Mouse (Mus musculus): Measurements from ENCODE around the gene Inpp4a.
A peak's percentile ranks its signal among the peaks of the same experiment; 100 is the strongest.

Gene Inpp4a

GRCm38 (mm10) chr1:37299540-37300491 is at the start of gene Inpp4a:
Inpp4a (plus strand) TSS chr1:37299865.
- peak; percentile 99 for DNase-seq (ENCODE audit: low spot score)

GRCm38 (mm10) chr1:37250643-37251310 is 48.9 kb upstream of the Inpp4a start:
- DNase-seq (ENCODE audit: low spot score): peak; percentile 93

- DNase-seq (ENCODE audit: low spot score): no peak
Measured at GRCm38 (mm10) chr1:37258443-37258842, 41.2 kb upstream of the Inpp4a start.

- DNase-seq (ENCODE audit: low spot score): peak; percentile 66
Measured at GRCm38 (mm10) chr1:37272464-37272863, 27.2 kb upstream of the Inpp4a start.

GRCm38 (mm10) chr1:37286556-37286955 is 13.1 kb upstream of the Inpp4a start:
- no peak for DNase-seq (ENCODE audit: low spot score)

- DNase-seq (ENCODE audit: low spot score): no peak
Measured at GRCm38 (mm10) chr1:37287748-37288147, 11.9 kb upstream of the Inpp4a start.

GRCm38 (mm10) chr1:37288181-37288935 is 11.3 kb upstream of the Inpp4a start:
- DNase-seq (ENCODE audit: low spot score): no peak

GRCm38 (mm10) chr1:37288941-37289340 is 10.7 kb upstream of the Inpp4a start:
- DNase-seq (ENCODE audit: low spot score): no peak

GRCm38 (mm10) chr1:37296414-37296813 is 3.3 kb upstream of the Inpp4a start:
- DNase-seq (ENCODE audit: low spot score): no peak

- no peak for DNase-seq (ENCODE audit: low spot score)
Measured at GRCm38 (mm10) chr1:37298904-37299303, 761 bp upstream of the Inpp4a start.

- DNase-seq (ENCODE audit: low spot score): no peak
Measured at GRCm38 (mm10) chr1:37300650-37301049, 985 bp downstream of the Inpp4a start.

- no peak for DNase-seq (ENCODE audit: low spot score)
Measured at GRCm38 (mm10) chr1:37302801-37303200, 3.1 kb downstream of the Inpp4a start.

GRCm38 (mm10) chr1:37305691-37306287 is 6.1 kb downstream of the Inpp4a start:
- no peak for DNase-seq (ENCODE audit: low spot score)

- no peak for DNase-seq (ENCODE audit: low spot score)
Measured at GRCm38 (mm10) chr1:37307586-37307985, 7.9 kb downstream of the Inpp4a start.

GRCm38 (mm10) chr1:37308021-37308742 is 8.5 kb downstream of the Inpp4a start:
- no peak for DNase-seq (ENCODE audit: low spot score)

- DNase-seq (ENCODE audit: low spot score): no peak
Measured at GRCm38 (mm10) chr1:37308743-37309100, 9.1 kb downstream of the Inpp4a start.

GRCm38 (mm10) chr1:37309939-37310515 is 10.4 kb downstream of the Inpp4a start:
- no peak for DNase-seq (ENCODE audit: low spot score)

GRCm38 (mm10) chr1:37314338-37314737 is 14.7 kb downstream of the Inpp4a start:
- no peak for DNase-seq (ENCODE audit: low spot score)

GRCm38 (mm10) chr1:37317644-37318285 is 18.1 kb downstream of the Inpp4a start:
- DNase-seq (ENCODE audit: low spot score): no peak

GRCm38 (mm10) chr1:37318558-37318957 is 18.9 kb downstream of the Inpp4a start:
- no peak for DNase-seq (ENCODE audit: low spot score)

Measured in testis, postnatal 10 days (tissue).